Mouse (Mus musculus) intestine, embryonic 14.5 days (tissue): ENCODE measurements at regions not wholly inside any gene's neighbourhood (a gene's known extent, or its start where the extent isn't known, plus 50 kb on each side); places are given as distances from the start of the nearest gene placed in this dataset.

Experiments used
- ATAC-seq: fragments of 200-750 bp; cut with Nextera tagmentation; replicated peaks from 2 replicates; pipeline ENCODE4 v1.8.0; 2017; ENCODE audit warnings: low read depth, moderate number of reproducible peaks, moderate TSS enrichment, moderate library complexity; ENCODE audit not compliant: low FRiP score, low TSS enrichment
- DNase-seq: peaks from one replicate; pipeline ENCODE4 v3.0.0-alpha.2; 2018; ENCODE audit warnings: low spot score
- H3K27ac ChIP-seq: fragments of 300-500 bp; sonication (generic); 2 replicates; pipeline ENCODE4 v1.5.1; 2014; ENCODE audit warnings: low read depth, mild to moderate bottlenecking, control low read depth
- H3K27me3 ChIP-seq: fragments of 300-500 bp; sonication (generic); replicated peaks from 2 replicates; pipeline ENCODE4 v1.6.1; 2014; ENCODE audit warnings: low read length, control low read depth; ENCODE audit not compliant: control insufficient read depth, insufficient read depth
- H3K36me3 ChIP-seq: fragments of 300-500 bp; sonication (generic); 2 replicates; pipeline ENCODE4 v1.6.1; 2014; ENCODE audit warnings: low read length, control low read depth; ENCODE audit not compliant: control insufficient read depth, insufficient read depth
- H3K4me1 ChIP-seq: fragments of 300-500 bp; sonication (generic); replicated peaks from 2 replicates; pipeline ENCODE4 v1.6.1; 2014; ENCODE audit warnings: low read length, control low read depth, mixed read lengths; ENCODE audit not compliant: control insufficient read depth, insufficient read depth
- H3K4me2 ChIP-seq: fragments of 300-500 bp; sonication (generic); 2 replicates; pipeline ENCODE4 v1.6.1; 2014; ENCODE audit warnings: low read length
- H3K4me3 ChIP-seq: fragments of 300-500 bp; sonication (generic); 2 replicates; pipeline ENCODE4 v1.5.1; 2014; ENCODE audit warnings: low read depth, low read length, control low read depth, mixed read lengths
- H3K9ac ChIP-seq: fragments of 300-500 bp; sonication (generic); 2 replicates; pipeline ENCODE4 v1.6.1; 2014; ENCODE audit warnings: mild to moderate bottlenecking, low read length
- H3K9me3 ChIP-seq: fragments of 300-500 bp; sonication (generic); 2 replicates; pipeline ENCODE4 v1.6.1; 2016; ENCODE audit warnings: low read length, control low read depth; ENCODE audit not compliant: control insufficient read depth
- WGBS: fragments of 180-500 bp; shearing (Covaris S2); extraction: QIAGEN DNeasy Blood & Tissue Kit; methylation state at CpG from one replicate; pipeline ENCODE4 v1.1.7; 2014; 5-methylcytosine and 5-hydroxymethylcytosine counted together

- H3K9me3 ChIP-seq = no peaks in the 10 kb centered on the region
- DNase-seq (no peak), ATAC-seq (no peak)
- no peak overlapping the region for H3K9ac ChIP-seq
- no peaks in the 10 kb centered on the region for H3K27me3 ChIP-seq
- WGBS = 41% methylated on average over 3 of the region's 3 CpGs
- no peaks in the 10 kb centered on the region for H3K36me3 ChIP-seq
- H3K4me2 ChIP-seq = no peak overlapping the region
- no peaks in the 10 kb centered on the region for H3K4me1 ChIP-seq
- H3K27ac ChIP-seq = no peak overlapping the region
- no peak overlapping the region for H3K4me3 ChIP-seq
Measured at GRCm38 (mm10) chr15:70982719-70983118, 2851.6 kb upstream of the Gm6569 start.

- no peak for DNase-seq
- no peak overlapping the region for H3K9ac ChIP-seq
- no peaks in the 10 kb centered on the region for H3K27me3 ChIP-seq
- no peaks in the 10 kb centered on the region for H3K9me3 ChIP-seq
- H3K4me3 ChIP-seq = no peak overlapping the region
- ATAC-seq = no peak
- H3K4me1 ChIP-seq = no peaks in the 10 kb centered on the region
- no peak overlapping the region for H3K27ac ChIP-seq
- WGBS = 82% methylated on average over 4 of the region's 4 CpGs
- no peak overlapping the region for H3K4me2 ChIP-seq
- no peaks in the 10 kb centered on the region for H3K36me3 ChIP-seq
Measured at GRCm38 (mm10) chr15:70987973-70988570, 2846.3 kb upstream of the Gm6569 start.

GRCm38 (mm10) chr15:70993397-70993796 is 2841.0 kb upstream of the Gm6569 start:
- no peak overlapping the region for H3K4me3 ChIP-seq
- H3K27me3 ChIP-seq = no peaks in the 10 kb centered on the region
- no peak for DNase-seq
- H3K9ac ChIP-seq = no peak overlapping the region
- no peak overlapping the region for H3K4me2 ChIP-seq
- no peaks in the 10 kb centered on the region for H3K9me3 ChIP-seq
- H3K4me1 ChIP-seq = no peaks in the 10 kb centered on the region
- no peak overlapping the region for H3K27ac ChIP-seq
- H3K36me3 ChIP-seq = no peaks in the 10 kb centered on the region
- WGBS = 82% methylated on average over 4 of the region's 4 CpGs
- ATAC-seq = no peak

- Histone ChIP-seq H3K27me3 (no peaks in the 10 kb centered on the region), H3K9me3 (no peaks in the 10 kb centered on the region), H3K4me1 (no peaks in the 10 kb centered on the region), H3K36me3 (no peaks in the 10 kb centered on the region), H3K9ac (no peak overlapping the region), H3K4me2 (no peak overlapping the region), H3K27ac (no peak overlapping the region), H3K4me3 (no peak overlapping the region)
- 78% methylated on average over 2 of the region's 2 CpGs for WGBS
- ATAC-seq (no peak), DNase-seq (no peak)
Measured at GRCm38 (mm10) chr15:71010362-71010761, 2824.0 kb upstream of the Gm6569 start.

- H3K9me3 ChIP-seq = no peaks in the 10 kb centered on the region
- no peak overlapping the region for H3K27ac ChIP-seq
- no peak for ATAC-seq
- DNase-seq = no peak
- H3K4me2 ChIP-seq = no peak overlapping the region
- WGBS = 55% methylated on average over 5 of the region's 5 CpGs
- H3K27me3 ChIP-seq = no peaks in the 10 kb centered on the region
- H3K4me1 ChIP-seq = no peaks in the 10 kb centered on the region
- no peak overlapping the region for H3K9ac ChIP-seq
- no peak overlapping the region for H3K4me3 ChIP-seq
- H3K36me3 ChIP-seq = no peaks in the 10 kb centered on the region
Measured at GRCm38 (mm10) chr15:71010773-71011172, 2823.6 kb upstream of the Gm6569 start.

- H3K4me2 ChIP-seq = no peak overlapping the region
- no peaks in the 10 kb centered on the region for H3K9me3 ChIP-seq
- ATAC-seq (no peak), DNase-seq (no peak)
- no peak overlapping the region for H3K27ac ChIP-seq
- H3K4me1 ChIP-seq = no peaks in the 10 kb centered on the region
- WGBS = 52% methylated on average over 5 of the region's 5 CpGs
- no peaks in the 10 kb centered on the region for H3K36me3 ChIP-seq
- no peak overlapping the region for H3K4me3 ChIP-seq
- H3K27me3 ChIP-seq = no peaks in the 10 kb centered on the region
- no peak overlapping the region for H3K9ac ChIP-seq
Measured at GRCm38 (mm10) chr15:71054251-71054852, 2780.0 kb upstream of the Gm6569 start.

- H3K9ac ChIP-seq = no peak overlapping the region
- DNase-seq (no peak), ATAC-seq (no peak)
- 93% methylated on average over 1 of the region's 1 CpGs for WGBS
- H3K4me3 ChIP-seq = no peak overlapping the region
- H3K36me3 ChIP-seq = no peaks in the 10 kb centered on the region
- no peaks in the 10 kb centered on the region for H3K27me3 ChIP-seq
- H3K9me3 ChIP-seq = no peaks in the 10 kb centered on the region
- H3K4me1 ChIP-seq = no peaks in the 10 kb centered on the region
- no peak overlapping the region for H3K27ac ChIP-seq
- no peak overlapping the region for H3K4me2 ChIP-seq
Measured at GRCm38 (mm10) chr15:71086367-71086997, 2747.9 kb upstream of the Gm6569 start.

GRCm38 (mm10) chr15:71099111-71099510 is 2735.2 kb upstream of the Gm6569 start:
- Histone ChIP-seq H3K27ac (no peak overlapping the region), H3K9me3 (no peaks in the 10 kb centered on the region), H3K4me3 (no peak overlapping the region), H3K9ac (no peak overlapping the region), H3K4me1 (no peaks in the 10 kb centered on the region), H3K36me3 (no peaks in the 10 kb centered on the region), H3K4me2 (no peak overlapping the region), H3K27me3 (no peaks in the 10 kb centered on the region)
- no peak for DNase-seq
- 77% methylated on average over 3 of the region's 3 CpGs for WGBS
- ATAC-seq = no peak

GRCm38 (mm10) chr15:71129802-71130201 is 2704.6 kb upstream of the Gm6569 start:
- Histone ChIP-seq H3K9ac (no peak overlapping the region), H3K27me3 (no peaks in the 10 kb centered on the region), H3K36me3 (no peaks in the 10 kb centered on the region), H3K4me3 (no peak overlapping the region), H3K4me1 (no peaks in the 10 kb centered on the region), H3K4me2 (no peak overlapping the region), H3K9me3 (no peaks in the 10 kb centered on the region), H3K27ac (no peak overlapping the region)
- ATAC-seq (no peak), DNase-seq (no peak)
